Mouse (Mus musculus) frontal cortex, adult (tissue): Measurements from ENCODE around the gene Wwc1.
A peak's percentile ranks its signal among the peaks of the same experiment; 100 is the strongest.
"Not testable (repeated sequence)": the region's sequence is repeated elsewhere in the genome, so short reads cannot be mapped to it uniquely, and the experiment has no call there.

Experiments
- ATAC-seq: cut with Nextera tagmentation; 2 replicates; pipeline ENCODE4 v1.9.2; 2017; ENCODE audit warnings: mild to moderate bottlenecking, moderate library complexity, mixed read lengths; ENCODE audit not compliant: low TSS enrichment

Wwc1 gene

GRCm38 (mm10) chr11:35837156-35838126, 142.9 kb downstream of the Wwc1 start:
- no peak for ATAC-seq

GRCm38 (mm10) chr11:35834022-35834760, 146.1 kb downstream of the Wwc1 start, which contains the start of gene Rars:
Gene Rars (minus strand): TSS chr11:35834506.
- ATAC-seq, result peak; percentile 95

GRCm38 (mm10) chr11:35833270-35833669, 147.1 kb downstream of the Wwc1 start:
- ATAC-seq, result no peak

GRCm38 (mm10) chr11:35832139-35832538, 148.2 kb downstream of the Wwc1 start:
- ATAC-seq, result no peak

GRCm38 (mm10) chr11:35827714-35828113, 152.6 kb downstream of the Wwc1 start:
- ATAC-seq, result no peak

- ATAC-seq, result no peak
Observed at GRCm38 (mm10) chr11:35816316-35816715, 164.0 kb downstream of the Wwc1 start.

GRCm38 (mm10) chr11:35811458-35811857, 168.9 kb downstream of the Wwc1 start:
- ATAC-seq, result 0 out of 2 replicates have a peak, but pooled peaks have one; percentile 13

- ATAC-seq, result no peak
Observed at GRCm38 (mm10) chr11:35801332-35801731, 179.0 kb downstream of the Wwc1 start.

- ATAC-seq, result peak; percentile 17
Observed at GRCm38 (mm10) chr11:35798874-35799273, 181.5 kb downstream of the Wwc1 start, which contains the start of gene Fbll1. Gene Fbll1 (minus strand): TSS chr11:35798884.

GRCm38 (mm10) chr11:35798495-35798820, 181.9 kb downstream of the Wwc1 start:
- ATAC-seq, result peak; percentile 93

GRCm38 (mm10) chr11:35797751-35798494, 182.4 kb downstream of the Wwc1 start:
- peak; percentile 59 for ATAC-seq

GRCm38 (mm10) chr11:35792800-35793199, 187.5 kb downstream of the Wwc1 start:
- ATAC-seq, result not testable (repeated sequence)

- ATAC-seq, result peak; percentile 63; the same call in 1 of the 2 replicates
Observed at GRCm38 (mm10) chr11:35788443-35788842, 191.9 kb downstream of the Wwc1 start.
